Mouse (Mus musculus) C2C12 (cell line): Measurements from ENCODE around the gene Cntn4. TPM values are rescaled to one million over a fixed set of nuclear protein-coding genes. Genes with fewer than 3 reads are reported as not detected.

Source experiments
- H3K27me3 ChIP-seq: one replicate; pipeline ENCODE4 v1.6.1; 2011; ENCODE audit not compliant: control insufficient read depth, insufficient read depth, insufficient read length
- H3K36me3 ChIP-seq: one replicate; pipeline ENCODE4 v1.6.1; 2011; ENCODE audit not compliant: control insufficient read depth, insufficient read depth
- H3K4me3 ChIP-seq: one replicate; pipeline ENCODE4 v1.5.1; 2011; ENCODE audit warnings: mild to moderate bottlenecking, control low read depth; ENCODE audit not compliant: poor library complexity, insufficient read depth, severe bottlenecking
- H3K79me2 ChIP-seq: one replicate; pipeline ENCODE4 v1.6.1; 2011; ENCODE audit not compliant: control insufficient read depth, insufficient read depth
- H3K79me3 ChIP-seq: one replicate; pipeline ENCODE4 v1.6.1; 2011; ENCODE audit warnings: low read depth, control low read depth
- H3ac ChIP-seq: one replicate; pipeline ENCODE3; 2011; ENCODE audit warnings: low read depth; ENCODE audit not compliant: control insufficient read depth, insufficient read length
- CEBPB ChIP-seq: IDR thresholded peaks from one replicate; pipeline ENCODE4 v1.6.1; 2011; ENCODE audit warnings: low read depth, mild to moderate bottlenecking, control low read depth, moderate library complexity
- CTCF ChIP-seq: IDR thresholded peaks from one replicate; pipeline ENCODE4 v1.5.1; 2011; ENCODE audit not compliant: control insufficient read depth, insufficient read depth, insufficient read length
- FOSL1 ChIP-seq: IDR thresholded peaks from one replicate; pipeline ENCODE4 v1.8.0; 2011; ENCODE audit warnings: mild to moderate bottlenecking, low read length; ENCODE audit not compliant: poor library complexity, insufficient read depth, severe bottlenecking
- MAX ChIP-seq: IDR thresholded peaks from one replicate; pipeline ENCODE4 v1.6.1; 2011; ENCODE audit warnings: mild to moderate bottlenecking, control low read depth
- MYOD1 ChIP-seq: IDR thresholded peaks from one replicate; pipeline ENCODE4 v1.6.1; 2011; ENCODE audit warnings: low read depth; ENCODE audit not compliant: control insufficient read depth, insufficient read length
- MYOG ChIP-seq: IDR thresholded peaks from one replicate; pipeline ENCODE4 v1.6.1; 2011; ENCODE audit not compliant: control insufficient read depth, insufficient read length; ENCODE audit errors: extremely low read depth
- USF1 ChIP-seq: IDR thresholded peaks from one replicate; pipeline ENCODE4 v1.6.1; 2011; ENCODE audit warnings: low read depth, mild to moderate bottlenecking, control low read depth, moderate library complexity
- polyA plus RNA-seq: library from polyadenylated mRNA; unstranded; fragments of >200 nt; fragmentation: generic; extraction: Trizol; gene quantifications from one replicate; pipeline ENCODE4 v1.2.1, GENCODE M21; 2012; ENCODE audit warnings: missing spikeins

Gene Cntn4
- polyA plus RNA-seq, 1 experiment, result not detected

GRCm38 (mm10) chr6:106732563-106732962 is 1055.1 kb downstream of the Cntn4 start:
- Histone ChIP-seq H3K79me3 (no peaks in the 10 kb centered on the region), H3K4me3 (no peak overlapping the region), H3K36me3 (no peaks in the 10 kb centered on the region), H3K27me3 (no peaks in the 10 kb centered on the region), H3K79me2 (no peaks in the 10 kb centered on the region), H3ac (no peak overlapping the region)
- no peak for TF ChIP-seq USF1
- TF ChIP-seq CTCF, result no peak
- TF ChIP-seq FOSL1, result no peak
- no peak for TF ChIP-seq CEBPB
- TF ChIP-seq MYOG, result no peak
- TF ChIP-seq MAX, result no peak
- no peak for TF ChIP-seq MYOD1

GRCm38 (mm10) chr6:106738229-106738628 is 1060.8 kb downstream of the Cntn4 start:
- Histone ChIP-seq H3ac (no peak overlapping the region), H3K79me3 (no peaks in the 10 kb centered on the region), H3K4me3 (no peak overlapping the region), H3K27me3 (no peaks in the 10 kb centered on the region), H3K36me3 (no peaks in the 10 kb centered on the region), H3K79me2 (no peaks in the 10 kb centered on the region)
- TF ChIP-seq MYOD1 (no peak), MYOG (no peak), CTCF (no peak), USF1 (no peak)

GRCm38 (mm10) chr6:106740244-106740825 is 1062.9 kb downstream of the Cntn4 start:
- TF ChIP-seq MYOD1 (no peak), CEBPB (no peak), FOSL1 (no peak), CTCF (no peak), MAX (no peak), MYOG (no peak), USF1 (no peak)
- H3ac ChIP-seq, result no peak overlapping the region
- no peaks in the 10 kb centered on the region for H3K79me3 ChIP-seq
- no peaks in the 10 kb centered on the region for H3K79me2 ChIP-seq
- H3K27me3 ChIP-seq, result no peaks in the 10 kb centered on the region
- no peak overlapping the region for H3K4me3 ChIP-seq
- no peaks in the 10 kb centered on the region for H3K36me3 ChIP-seq

GRCm38 (mm10) chr6:106743556-106744233 is 1066.2 kb downstream of the Cntn4 start:
- H3K36me3 ChIP-seq, result no peaks in the 10 kb centered on the region
- H3ac ChIP-seq, result no peak overlapping the region
- H3K27me3 ChIP-seq, result no peaks in the 10 kb centered on the region
- H3K79me2 ChIP-seq, result no peaks in the 10 kb centered on the region
- H3K79me3 ChIP-seq, result no peaks in the 10 kb centered on the region
- H3K4me3 ChIP-seq, result no peak overlapping the region
- no peak for TF ChIP-seq FOSL1
- TF ChIP-seq CEBPB, result no peak
- TF ChIP-seq USF1, result no peak
- TF ChIP-seq MYOG, result no peak
- no peak for TF ChIP-seq MAX
- TF ChIP-seq CTCF, result no peak
- TF ChIP-seq MYOD1, result no peak

- Histone ChIP-seq H3K79me2 (no peaks in the 10 kb centered on the region), H3K27me3 (no peaks in the 10 kb centered on the region), H3K79me3 (no peaks in the 10 kb centered on the region), H3K4me3 (no peak overlapping the region), H3K36me3 (no peaks in the 10 kb centered on the region), H3ac (no peak overlapping the region)
- TF ChIP-seq CEBPB (no peak), USF1 (no peak), MAX (no peak), FOSL1 (no peak), CTCF (no peak), MYOD1 (no peak), MYOG (no peak)
These were observed 1068.4 kb downstream of the Cntn4 start for GRCm38 (mm10) chr6:106745673-106746394.
